28 mouse cellular contexts compared by ENCODE assay signal in the genomic region with DNA sequence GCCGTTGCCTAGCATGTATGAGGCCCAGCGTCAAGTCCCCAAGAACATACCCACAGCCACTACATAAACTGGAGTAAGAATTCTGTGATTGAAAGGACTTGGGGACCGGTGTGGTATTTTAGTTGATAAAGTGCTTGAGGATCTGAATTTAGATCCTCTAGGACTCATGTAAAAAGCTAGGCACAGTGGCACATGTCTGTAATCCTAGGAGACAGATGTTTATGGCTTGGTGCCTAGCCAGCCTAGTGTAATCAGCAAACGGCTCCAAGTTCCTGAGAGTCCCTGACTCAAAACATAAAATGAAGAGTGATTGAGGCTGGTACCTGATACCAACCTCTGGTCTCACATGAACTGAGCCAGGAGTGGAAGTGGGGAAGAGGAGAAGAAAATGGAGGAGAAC.
"Had no signal": no experiment of that assay in that cellular context is flagged by ENCODE, and none has a peak within 500 bp of the region (broad histone marks: within the 10 kb centered on the region; RNA-seq: fewer than 3 reads in every experiment).

No protein-coding gene starts in this region.

- H3K4me2 ChIP-seq: embryonic facial prominence, embryonic 12.5 days; embryonic facial prominence, embryonic 13.5 days; embryonic facial prominence, embryonic 15.5 days; forebrain, embryonic 12.5 days; forebrain, embryonic 13.5 days; forebrain, embryonic 15.5 days had no signal

- H3K27me3 ChIP-seq: embryonic facial prominence, embryonic 12.5 days; embryonic facial prominence, embryonic 13.5 days; embryonic facial prominence, embryonic 15.5 days; forebrain, embryonic 12.5 days; forebrain, embryonic 13.5 days; forebrain, embryonic 15.5 days had no signal

- H3K9me3 ChIP-seq: embryonic facial prominence, embryonic 10.5 days; embryonic facial prominence, embryonic 12.5 days; embryonic facial prominence, embryonic 13.5 days; embryonic facial prominence, embryonic 15.5 days; forebrain, embryonic 10.5 days; forebrain, embryonic 12.5 days; forebrain, embryonic 15.5 days had no signal

- DNase-seq: cerebellum, adult 2 months; cerebellum, adult 8-10 months; cerebellum, adult 9-10 months; cerebellum, adult 9-11 months; cerebellum, postnatal 10 days; cerebellum, postnatal 14 days; cerebellum, postnatal 25 days; cerebellum, postnatal 36 days; embryo, embryonic 11 days; forebrain, postnatal 0 days; gastrocnemius, adult 2 months; gastrocnemius, postnatal 10 days; gastrocnemius, postnatal 14 days; gastrocnemius, postnatal 25 days; gastrocnemius, postnatal 36 days; heart, adult 18-20 months; heart, adult 2 months had no signal

- H3K4me3 ChIP-seq: embryonic facial prominence, embryonic 10.5 days; embryonic facial prominence, embryonic 12.5 days; embryonic facial prominence, embryonic 13.5 days; embryonic facial prominence, embryonic 15.5 days; erythroblast, embryonic 14.5 days; forebrain, embryonic 10.5 days; forebrain, embryonic 12.5 days; forebrain, embryonic 13.5 days; forebrain, embryonic 15.5 days; gastrocnemius, adult 2 months; heart, adult 2 months had no signal

- H3K4me1 ChIP-seq: embryonic facial prominence, embryonic 10.5 days; embryonic facial prominence, embryonic 12.5 days; embryonic facial prominence, embryonic 13.5 days; embryonic facial prominence, embryonic 15.5 days; forebrain, embryonic 10.5 days had no signal

- H3K9ac ChIP-seq: embryonic facial prominence, embryonic 12.5 days; embryonic facial prominence, embryonic 13.5 days; embryonic facial prominence, embryonic 15.5 days; forebrain, embryonic 12.5 days; forebrain, embryonic 13.5 days; forebrain, embryonic 15.5 days; forebrain, postnatal 0 days had no signal

- H3K27ac ChIP-seq: embryonic facial prominence, embryonic 10.5 days; embryonic facial prominence, embryonic 12.5 days; embryonic facial prominence, embryonic 13.5 days; embryonic facial prominence, embryonic 15.5 days; forebrain, embryonic 10.5 days; forebrain, embryonic 12.5 days; forebrain, embryonic 13.5 days; forebrain, embryonic 15.5 days; gastrocnemius, adult 2 months; heart, adult 2 months had no signal

- H3K36me3 ChIP-seq: embryonic facial prominence, embryonic 12.5 days; embryonic facial prominence, embryonic 13.5 days; embryonic facial prominence, embryonic 15.5 days; forebrain, embryonic 12.5 days; forebrain, embryonic 15.5 days had no signal

- ATAC-seq: forebrain, embryonic 13.5 days; forebrain, embryonic 14.5 days; forebrain, embryonic 15.5 days; forebrain, embryonic 16.5 days; forebrain, postnatal 0 days had no signal
